Mouse (Mus musculus): ENCODE measurements around the gene Uchl4. TPM values are rescaled to one million over a fixed set of nuclear protein-coding genes. Genes with fewer than 3 reads are reported as not detected.

The Uchl4 gene
- polyA plus RNA-seq, 1 experiment: 0.11 TPM

- no peak for TF ChIP-seq CTCF (IDR thresholded peaks at IDR 0.05; ENCODE audit: borderline replicate concordance, insufficient read depth, low read depth, low read length)
- TF ChIP-seq POLR2A (IDR thresholded peaks at IDR 0.05; ENCODE audit: borderline replicate concordance, insufficient read depth, low read length): no peak
- no peak for DNase-seq
- no peak overlapping the region for H3K27ac ChIP-seq (ENCODE audit: insufficient read depth, low read length)
- no peaks in the 10 kb centered on the region for H3K27me3 ChIP-seq (ENCODE audit: control insufficient read depth, insufficient read depth, low read length)
- WGBS: 94% methylated on average over 6 of the region's 6 CpGs
- H3K4me1 ChIP-seq (ENCODE audit: control insufficient read depth, insufficient read depth, low read length): no peaks in the 10 kb centered on the region
- no peak overlapping the region for H3K4me3 ChIP-seq (replicated peaks; ENCODE audit: insufficient read depth, low read depth, low read length)
Measured at GRCm38 (mm10) chr9:64278665-64279310, 43.8 kb downstream of the Uchl4 start.

GRCm38 (mm10) chr9:64281105-64281780 lies 46.2 kb downstream of the Uchl4 start, which contains the start of gene Tipin:
TSS of gene Tipin (plus strand) at chr9:64281581.
- H3K4me3 ChIP-seq (replicated peaks; ENCODE audit: insufficient read depth, low read depth, low read length): peak within 1 kb of the TSS; percentile 75
- no peaks in the 10 kb centered on the region for H3K4me1 ChIP-seq (ENCODE audit: control insufficient read depth, insufficient read depth, low read length)
- no peaks in the 10 kb centered on the region for H3K27me3 ChIP-seq (ENCODE audit: control insufficient read depth, insufficient read depth, low read length)
- 2% methylated on average over 46 of the region's 46 CpGs for WGBS
- TF ChIP-seq POLR2A (IDR thresholded peaks at IDR 0.05; ENCODE audit: borderline replicate concordance, insufficient read depth, low read length) (peak; percentile 96), CTCF (IDR thresholded peaks at IDR 0.05; ENCODE audit: borderline replicate concordance, insufficient read depth, low read depth, low read length) (no peak)
- H3K27ac ChIP-seq (ENCODE audit: insufficient read depth, low read length): no peak within 1 kb of the TSS
- DNase-seq: peak; percentile 93 to 95

GRCm38 (mm10) chr9:64281781-64282178 lies 46.8 kb downstream of the Uchl4 start:
- no peaks in the 10 kb centered on the region for H3K27me3 ChIP-seq (ENCODE audit: control insufficient read depth, insufficient read depth, low read length)
- no peak overlapping the region for H3K27ac ChIP-seq (ENCODE audit: insufficient read depth, low read length)
- DNase-seq: no peak
- peak overlapping the region; percentile 75 for H3K4me3 ChIP-seq (replicated peaks; ENCODE audit: insufficient read depth, low read depth, low read length)
- WGBS: under 1% methylated on average over 24 of the region's 24 CpGs
- no peaks in the 10 kb centered on the region for H3K4me1 ChIP-seq (ENCODE audit: control insufficient read depth, insufficient read depth, low read length)
- TF ChIP-seq POLR2A (IDR thresholded peaks at IDR 0.05; ENCODE audit: borderline replicate concordance, insufficient read depth, low read length) (no peak), CTCF (IDR thresholded peaks at IDR 0.05; ENCODE audit: borderline replicate concordance, insufficient read depth, low read depth, low read length) (no peak)

- Histone ChIP-seq H3K27me3 (ENCODE audit: control insufficient read depth, insufficient read depth, low read length) (no peaks in the 10 kb centered on the region), H3K4me3 (replicated peaks; ENCODE audit: insufficient read depth, low read depth, low read length) (no peak overlapping the region), H3K4me1 (ENCODE audit: control insufficient read depth, insufficient read depth, low read length) (no peaks in the 10 kb centered on the region), H3K27ac (ENCODE audit: insufficient read depth, low read length) (no peak overlapping the region)
- WGBS: 57% methylated on average over 5 of the region's 5 CpGs
- TF ChIP-seq CTCF (IDR thresholded peaks at IDR 0.05; ENCODE audit: borderline replicate concordance, insufficient read depth, low read depth, low read length): no peak
- TF ChIP-seq POLR2A (IDR thresholded peaks at IDR 0.05; ENCODE audit: borderline replicate concordance, insufficient read depth, low read length): no peak
- DNase-seq: no peak
Measured at GRCm38 (mm10) chr9:64282404-64282987, 47.5 kb downstream of the Uchl4 start.

Other genes starting within 250 kb of the Uchl4 start
- gene Smad6, start 213.1 kb upstream of the Uchl4 start, polyA plus RNA-seq (2012; rRNA removed): 2.0 and 2.4 TPM in 2 replicates
- gene Lctl, start 118.1 kb upstream of the Uchl4 start, polyA plus RNA-seq (2012; rRNA removed): 0.14 and 0.38 TPM in 2 replicates
- 3.1 and 3.7 TPM in 2 replicates for gene Zwilch, start 62.1 kb upstream of the Uchl4 start, polyA plus RNA-seq (2012; rRNA removed)
- gene Rpl4, start 61.8 kb upstream of the Uchl4 start, polyA plus RNA-seq (2012; rRNA removed): 448 and 489 TPM in 2 replicates
- gene Snapc5, start 55.9 kb upstream of the Uchl4 start, polyA plus RNA-seq (2012; rRNA removed): 32.3 and 33.6 TPM in 2 replicates
- 109 and 119 TPM in 2 replicates for gene Map2k1, start 18.4 kb downstream of the Uchl4 start, polyA plus RNA-seq (2012; rRNA removed)
- gene Tipin, start 46.4 kb downstream of the Uchl4 start, polyA plus RNA-seq (2012; rRNA removed): 40.8 and 44.6 TPM in 2 replicates
- 41.7 and 43.0 TPM in 2 replicates for gene Dis3l, start 106.1 kb downstream of the Uchl4 start, polyA plus RNA-seq (2012; rRNA removed)
- gene Megf11, start 150.4 kb downstream of the Uchl4 start, polyA plus RNA-seq (2012; rRNA removed): 66.9 and 85.2 TPM in 2 replicates